Mouse (Mus musculus): ENCODE measurements around the gene Npm3.

Npm3 gene

DNA sequence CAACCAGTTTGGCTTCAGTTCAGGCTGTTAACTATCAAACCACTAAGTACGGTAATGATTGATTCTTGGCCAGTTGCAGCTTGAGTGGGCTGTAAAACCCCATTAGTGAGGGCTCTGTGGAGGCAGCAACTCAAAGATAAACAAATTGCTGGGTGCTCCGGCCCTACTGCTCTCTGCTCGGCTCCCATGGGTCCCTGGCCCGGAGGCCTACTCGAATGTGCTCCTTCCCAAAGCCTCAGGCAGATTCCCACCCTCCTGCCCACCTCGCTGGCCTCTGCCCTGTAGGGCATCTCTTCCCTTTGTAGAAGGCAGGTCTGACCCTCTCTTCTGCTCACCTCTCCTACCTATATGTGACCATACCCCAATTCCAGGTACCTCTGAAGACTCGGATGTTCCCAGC lies 14.6 kb downstream of the Npm3 start:
- 82% methylated on average over 7 of the region's 7 CpGs for WGBS

DNA sequence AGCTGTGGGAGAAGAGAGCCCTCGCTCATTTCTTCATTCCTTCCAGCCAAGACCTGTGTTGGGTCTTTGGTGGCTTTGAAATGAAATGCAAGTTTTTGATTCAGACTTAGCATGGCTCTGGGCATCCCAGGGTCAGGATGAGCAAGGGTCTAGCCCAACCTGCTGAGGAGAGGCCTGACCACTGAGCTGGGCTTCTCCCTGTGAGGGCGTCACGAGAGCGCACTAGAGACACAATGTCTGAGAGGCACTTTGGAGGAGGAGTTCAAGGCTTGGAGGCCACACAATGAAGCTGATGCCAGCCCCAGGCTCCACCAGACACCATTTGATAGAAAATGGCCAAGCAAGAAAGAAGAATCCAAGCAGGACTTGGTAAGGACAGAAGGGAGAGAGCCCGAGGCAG lies 15.2 kb downstream of the Npm3 start:
- 92% methylated on average over 5 of the region's 5 CpGs for WGBS

DNA sequence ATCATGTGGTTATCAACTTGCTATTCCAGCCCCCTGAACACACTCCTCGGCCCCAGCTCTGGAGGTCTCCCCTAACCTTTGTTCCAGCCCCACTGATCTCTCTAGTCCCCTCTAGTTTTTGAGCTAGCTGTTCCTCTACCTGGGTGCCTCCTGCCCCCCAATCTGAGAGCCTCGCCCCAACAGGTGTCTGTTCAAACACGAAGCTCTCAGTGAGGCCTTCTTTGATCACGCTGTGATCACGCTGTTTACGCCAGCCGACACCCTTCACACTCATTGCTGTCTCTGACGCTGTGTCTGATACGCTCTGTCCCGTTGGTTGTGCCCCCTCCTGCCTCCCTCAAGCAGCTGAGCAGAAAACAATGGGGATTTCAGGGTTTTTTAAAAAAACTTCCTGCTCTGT lies 15.8 kb downstream of the Npm3 start:
- WGBS = 46% methylated on average over 10 of the region's 10 CpGs

DNA sequence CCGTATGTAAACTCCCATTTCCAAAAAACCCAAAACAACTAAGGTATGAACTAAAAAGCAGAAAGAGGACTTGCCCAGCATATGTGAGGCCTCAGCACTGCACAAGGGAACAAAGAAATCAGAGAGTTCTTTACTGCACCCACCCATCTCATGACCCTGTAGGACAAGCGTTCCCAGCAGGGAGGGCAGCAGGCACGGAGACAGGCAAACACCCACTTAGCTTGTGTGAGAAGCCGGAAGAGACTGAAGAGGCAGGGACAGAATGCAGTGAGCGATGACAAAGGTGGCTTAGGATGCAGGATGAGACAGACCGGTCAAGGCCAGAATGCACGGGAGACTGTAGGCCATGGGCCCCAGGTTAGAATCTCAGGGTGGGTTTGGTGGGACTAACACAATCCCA lies 17.7 kb downstream of the Npm3 start:
- 92% methylated on average over 7 of the region's 7 CpGs for WGBS

DNA sequence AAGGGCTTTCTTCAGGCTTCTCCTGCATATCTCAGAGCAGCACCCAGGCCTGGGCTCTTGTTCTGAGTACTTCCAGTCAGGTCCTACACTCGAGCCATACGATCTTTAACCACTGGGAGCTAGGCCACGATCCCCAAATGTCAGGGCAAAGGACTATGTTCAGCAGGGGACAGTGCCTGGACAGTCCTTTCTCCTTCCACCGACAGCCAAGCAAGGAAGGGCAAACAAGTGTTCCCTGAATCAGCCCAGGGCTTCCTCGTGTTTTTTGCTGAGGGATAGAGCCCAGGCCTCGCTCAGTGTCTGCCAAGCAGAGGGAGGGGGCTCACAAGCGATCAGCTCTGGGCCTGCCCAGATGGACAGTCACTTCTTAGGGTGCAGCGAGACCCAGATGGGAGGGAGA lies 19.3 kb downstream of the Npm3 start:
- 77% methylated on average over 8 of the region's 8 CpGs for WGBS

DNA sequence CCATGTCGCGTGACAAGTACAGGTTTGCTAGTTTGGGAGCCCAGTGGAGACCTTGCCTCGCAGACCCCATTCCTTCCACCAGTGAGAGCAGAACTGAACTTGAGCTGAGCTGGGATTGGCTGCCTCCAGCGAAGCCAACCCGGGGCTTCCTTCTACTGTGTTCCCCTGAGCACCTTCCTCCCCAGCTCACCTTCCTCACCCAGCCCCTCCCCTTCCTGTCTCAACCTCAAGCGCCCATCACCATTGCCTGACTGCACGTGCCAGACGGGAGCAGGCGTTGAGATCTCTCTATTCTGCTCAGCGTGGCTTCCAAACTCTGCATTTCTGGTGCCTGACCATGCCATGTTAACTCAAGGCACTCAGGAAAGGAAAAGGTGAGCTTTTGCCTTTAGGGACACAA lies 22.2 kb downstream of the Npm3 start:
- WGBS = 78% methylated on average over 10 of the region's 10 CpGs

DNA sequence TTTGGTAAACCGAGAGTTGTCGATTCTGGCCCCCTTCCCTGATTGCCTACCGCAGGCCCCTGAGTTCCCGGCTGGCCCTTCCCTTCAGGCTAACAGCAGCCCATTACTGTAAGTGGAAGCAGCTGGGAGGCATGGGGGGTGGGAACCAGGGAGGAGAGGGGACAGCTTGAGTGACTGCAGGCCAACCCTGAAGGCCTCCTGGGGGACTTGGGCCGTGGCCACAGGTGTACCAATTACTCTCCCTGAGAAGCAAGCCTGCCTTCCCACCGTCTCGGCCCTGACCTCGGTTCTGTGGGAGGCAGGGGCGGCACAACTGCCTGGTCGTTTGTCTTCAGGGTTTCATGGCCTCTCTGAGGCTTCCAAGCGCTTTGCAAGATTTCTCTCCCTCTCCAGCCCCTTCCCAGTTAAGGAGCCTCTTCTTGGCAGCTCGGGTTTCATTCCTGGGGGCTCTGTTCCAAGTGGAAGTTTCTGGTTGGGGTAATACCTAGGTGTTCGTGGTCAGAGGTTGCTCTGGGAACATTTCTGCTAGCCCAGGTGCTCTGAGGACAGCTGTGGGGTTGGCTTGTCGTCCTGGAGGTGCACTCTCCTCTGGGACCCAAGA lies 23.6 kb downstream of the Npm3 start:
- WGBS = 71% methylated on average over 14 of the region's 14 CpGs

DNA sequence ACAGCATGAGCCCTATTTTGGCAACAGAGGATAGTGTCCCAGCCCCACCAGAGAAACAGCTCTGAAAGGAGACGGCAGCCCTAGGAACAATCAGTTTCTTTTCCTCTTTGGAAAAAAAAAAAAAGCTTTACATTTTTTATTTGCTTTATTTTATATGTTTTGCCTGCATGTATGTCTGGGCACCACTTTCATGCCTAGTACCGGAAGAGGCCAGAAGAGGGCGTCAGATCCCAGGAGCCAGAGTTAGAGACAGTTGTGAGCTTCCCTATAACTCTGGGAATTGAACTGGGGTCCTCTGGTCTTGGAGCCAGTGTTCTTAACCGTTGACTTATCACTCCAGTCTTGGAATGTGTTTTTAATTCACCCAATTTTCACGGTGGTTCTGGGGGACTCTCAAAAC lies 27.2 kb downstream of the Npm3 start:
- WGBS = 72% methylated on average over 5 of the region's 5 CpGs

DNA sequence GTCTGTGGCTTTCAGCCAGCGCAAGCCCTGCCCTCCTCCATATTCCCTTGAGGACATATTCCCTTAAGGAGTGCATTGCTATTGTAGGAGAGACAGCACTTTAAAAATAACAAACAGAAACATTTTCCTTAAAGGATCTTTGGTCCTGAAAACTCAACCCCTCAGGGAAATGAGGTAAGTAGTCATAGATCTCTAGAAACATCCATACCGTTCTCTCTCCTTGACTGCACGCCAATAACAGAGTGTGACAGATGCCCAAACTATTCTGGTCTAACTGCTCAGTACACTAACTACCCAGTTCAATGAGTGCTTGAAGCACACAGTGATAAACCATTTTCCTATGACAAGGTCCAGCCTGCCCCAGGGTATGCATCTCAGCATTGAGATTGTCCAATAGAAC lies 31.1 kb downstream of the Npm3 start:
- 51% methylated on average over 3 of the region's 3 CpGs for WGBS

DNA sequence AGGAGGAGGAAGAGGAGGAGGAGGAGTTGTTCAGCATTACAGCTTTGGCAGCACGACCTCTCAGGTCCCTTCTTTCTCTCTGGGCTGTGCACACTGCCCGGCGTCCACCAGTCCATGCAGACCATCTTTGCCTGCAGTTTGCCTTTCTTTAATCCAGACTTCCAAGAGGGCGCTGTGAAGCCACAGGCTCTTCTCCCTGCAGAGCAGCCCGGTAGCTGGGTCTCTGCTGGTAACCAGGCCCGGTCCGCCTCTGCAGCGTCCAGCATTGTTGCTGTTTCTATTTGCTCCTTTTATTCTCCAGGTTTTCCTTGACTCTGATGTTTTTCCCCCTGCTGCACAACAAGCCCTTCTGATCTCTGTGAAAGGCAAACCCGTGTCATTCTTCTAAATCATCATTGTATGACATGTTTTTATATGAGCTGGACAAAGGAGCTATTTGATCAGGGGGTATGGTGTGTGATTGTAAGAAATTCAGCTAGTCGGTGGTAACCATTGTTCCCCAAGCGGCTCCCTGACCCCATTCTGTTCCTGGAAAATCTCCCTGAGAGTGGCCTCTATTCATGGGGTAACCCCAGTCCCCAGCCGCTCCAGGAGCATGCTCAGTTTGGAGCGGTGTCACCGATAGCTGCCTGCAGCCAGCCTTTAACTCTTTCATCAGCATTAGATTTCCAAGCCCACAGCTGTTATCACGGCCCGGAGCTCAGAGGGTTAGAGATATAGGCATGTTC lies 31.7 kb downstream of the Npm3 start:
- WGBS = 13% methylated on average over 16 of the region's 16 CpGs

DNA sequence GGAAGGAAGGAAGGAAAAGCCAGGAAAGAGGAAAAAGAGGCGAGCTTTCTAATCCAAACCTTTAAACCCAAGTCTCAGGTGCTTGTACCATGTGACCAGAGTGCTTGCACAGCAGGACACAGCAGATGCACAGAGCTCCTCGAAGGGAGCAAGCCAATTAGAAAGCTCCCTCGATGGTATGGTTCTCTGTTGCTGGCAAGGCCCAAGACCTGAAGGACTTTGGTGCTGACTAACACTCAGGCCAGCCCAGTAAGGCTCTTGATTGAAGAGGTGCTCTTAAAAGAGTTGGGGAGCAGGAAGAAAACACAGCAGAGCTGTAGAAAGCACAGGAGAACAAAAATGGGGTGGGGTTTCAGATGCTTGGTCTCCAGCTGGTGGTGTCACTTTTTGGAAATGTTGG lies 40.7 kb downstream of the Npm3 start:
- 68% methylated on average over 3 of the region's 3 CpGs for WGBS

Data from cerebral cortex, adult 2 months (tissue).